Mouse (Mus musculus) olfactory bulb, adult 2 months (tissue): ENCODE results near the gene Ctdsp2. TPM values are rescaled to one million over a fixed set of nuclear protein-coding genes. Genes with fewer than 3 reads are reported as not detected.
A peak's percentile ranks its signal among the peaks of the same experiment; 100 is the strongest.

ENCODE experiments used
- H3K27ac ChIP-seq: fragments of 200-500 bp; 2 replicates; pipeline ENCODE4 v1.5.1; 2012; ENCODE audit warnings: low read depth, low read length; ENCODE audit not compliant: insufficient read depth
- H3K4me1 ChIP-seq: fragments of 200-500 bp; 2 replicates; pipeline ENCODE4 v1.6.1; 2012; ENCODE audit warnings: low read length; ENCODE audit not compliant: control insufficient read depth, insufficient read depth
- H3K4me3 ChIP-seq: fragments of 200-500 bp; 2 replicates; pipeline ENCODE4 v1.5.1; 2012; ENCODE audit warnings: mild to moderate bottlenecking, low read depth, low read length, moderate library complexity; ENCODE audit not compliant: insufficient read depth
- CTCF ChIP-seq: fragments of 200-500 bp; IDR thresholded peaks from 2 replicates; pipeline ENCODE4 v1.5.1; 2012; ENCODE audit warnings: low read depth, mild to moderate bottlenecking, low read length, moderate library complexity; ENCODE audit not compliant: insufficient read depth
- POLR2A ChIP-seq: fragments of 200-500 bp; IDR thresholded peaks from 2 replicates; pipeline ENCODE4 v1.6.1; 2012; ENCODE audit warnings: mild to moderate bottlenecking, low read depth, low read length, moderate library complexity; ENCODE audit not compliant: insufficient read depth
- WGBS: fragments of 180-500 bp; shearing (Covaris S2); methylation state at CpG from one replicate; pipeline ENCODE4 v1.1.7; 2018; 5-methylcytosine and 5-hydroxymethylcytosine counted together
- polyA plus RNA-seq: library from polyadenylated mRNA; stranded (reverse); fragments of >200 nt; gene quantifications from 2 replicates; pipeline ENCODE4 v1.2.4, GENCODE M21; 2012; ENCODE audit warnings: low replicate concordance; ENCODE audit not compliant: missing spikeins, insufficient read depth, insufficient read length

The Ctdsp2 gene
- polyA plus RNA-seq, 1 experiment: not detected

DNA sequence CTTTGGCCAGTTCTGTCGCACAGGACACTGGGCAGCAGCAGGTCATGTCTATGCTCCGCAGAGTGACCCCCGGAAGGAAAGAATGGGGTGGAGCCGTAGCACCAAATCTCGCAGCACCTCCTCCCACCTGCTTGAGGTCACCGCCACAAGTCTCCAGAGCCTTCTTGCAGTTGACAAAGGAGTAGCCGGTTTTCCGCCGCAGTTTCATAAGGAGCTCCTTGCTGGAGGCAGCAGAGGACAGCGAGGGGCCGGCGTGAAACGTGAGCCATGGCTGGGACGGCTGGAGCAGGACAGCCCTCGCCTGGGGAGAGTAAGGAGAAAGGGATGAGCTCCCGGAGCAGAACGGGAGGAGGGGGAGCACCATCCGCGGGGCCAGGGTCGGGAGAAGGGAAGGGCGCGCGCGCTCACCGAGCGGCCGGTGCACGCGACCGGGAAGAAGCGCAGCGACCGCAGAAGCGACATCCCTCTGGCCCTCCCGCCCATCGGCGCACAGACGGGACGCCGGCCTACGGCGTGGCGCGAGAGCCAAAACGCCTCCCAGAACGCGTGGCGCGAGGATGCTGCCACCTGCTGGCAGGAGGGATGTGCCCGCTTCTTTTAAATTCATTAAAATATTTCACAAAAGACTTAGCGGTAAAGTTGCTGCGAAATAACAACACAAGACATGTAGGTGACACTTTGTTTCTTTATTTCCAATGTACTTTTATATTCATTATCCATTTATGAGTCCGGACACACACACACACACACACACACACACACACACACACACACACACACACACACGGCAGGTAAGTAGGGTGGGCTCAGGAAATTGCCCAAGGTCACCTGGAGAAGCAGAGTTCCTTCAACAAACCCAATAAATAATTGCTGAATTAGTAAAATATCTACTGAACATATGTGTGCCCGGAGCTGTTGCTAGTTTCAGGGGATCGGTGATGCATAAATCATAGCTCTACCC is 52.1 kb downstream of the Ctdsp2 start, which contains the start of gene Tsfm:
Gene Tsfm (minus strand): TSS at position 505 of the 961 bp plus-strand sequence.
- WGBS: 5% methylated on average over 56 of the region's 56 CpGs
- Histone ChIP-seq H3K4me1 (peaks cover 2% of the 10 kb centered on the region; the same call in 1 of the 2 replicates), H3K4me3 (peak within 1 kb of the TSS; percentile 69), H3K27ac (no peak within 1 kb of the TSS)
- peak; percentile 53 for TF ChIP-seq POLR2A
- peak; percentile 95 for TF ChIP-seq CTCF

DNA sequence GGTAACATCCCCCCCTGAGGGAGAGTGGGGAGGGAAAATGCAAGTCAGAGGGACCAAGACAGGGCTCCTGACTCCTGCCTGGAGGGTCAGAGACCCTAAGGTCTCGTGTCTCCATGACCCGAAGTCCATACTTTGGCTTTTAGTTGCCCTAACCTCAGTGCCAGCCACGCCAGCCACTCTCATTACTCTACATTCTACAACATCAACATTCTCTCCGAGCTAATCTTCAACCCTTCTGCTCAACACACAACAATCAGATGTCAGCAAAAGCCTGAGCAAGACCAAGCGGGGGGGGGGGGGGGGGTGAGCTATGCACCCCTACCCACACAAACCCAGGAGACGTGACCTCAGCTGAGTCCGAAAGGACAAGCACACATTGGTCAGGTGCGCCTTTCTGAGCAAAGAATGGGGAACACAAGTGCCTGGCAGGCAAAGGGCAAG is 54.8 kb downstream of the Ctdsp2 start:
- TF ChIP-seq CTCF (no peak), POLR2A (no peak)
- H3K4me3 ChIP-seq: no peak overlapping the region

GRCm38 (mm10) chr10:127036273-127036672 is 57.8 kb downstream of the Ctdsp2 start:
- no peak for TF ChIP-seq POLR2A
- no peak for TF ChIP-seq CTCF
- Histone ChIP-seq H3K4me3 (no peak overlapping the region), H3K4me1 (no peaks in the 10 kb centered on the region), H3K27ac (no peak overlapping the region)
- WGBS: 79% methylated on average over 12 of the region's 12 CpGs

More for the DNA sequence above, 54.8 kb downstream of the Ctdsp2 start:
- peaks cover 2% of the 10 kb centered on the region; the same call in 1 of the 2 replicates for H3K4me1 ChIP-seq
- WGBS: 86% methylated on average over 7 of the region's 8 CpGs
- no peak overlapping the region for H3K27ac ChIP-seq

GRCm38 (mm10) chr10:127037641-127038040 is 59.1 kb downstream of the Ctdsp2 start:
- no peak overlapping the region for H3K4me3 ChIP-seq
- no peak for TF ChIP-seq CTCF
- TF ChIP-seq POLR2A: no peak
- 73% methylated on average over 12 of the region's 12 CpGs for WGBS
- no peak overlapping the region for H3K27ac ChIP-seq
- H3K4me1 ChIP-seq: no peaks in the 10 kb centered on the region

- peak overlapping the region; percentile 98 for H3K4me3 ChIP-seq
- WGBS: 2% methylated on average over 20 of the region's 20 CpGs
- TF ChIP-seq POLR2A: no peak
- TF ChIP-seq CTCF: 0 out of 2 replicates have a peak, but pooled peaks have one; percentile 21
- H3K27ac ChIP-seq: no peak overlapping the region
- no peaks in the 10 kb centered on the region for H3K4me1 ChIP-seq
Measured at GRCm38 (mm10) chr10:127040569-127041214, 62.2 kb downstream of the Ctdsp2 start.

- whole genome bisulfite sequencing: under 1% methylated on average over 28 of the region's 28 CpGs
- no peak for TF ChIP-seq CTCF
- TF ChIP-seq POLR2A: no peak
- peak within 1 kb of the TSS; percentile 98 for H3K4me3 ChIP-seq
- H3K27ac ChIP-seq: no peak within 1 kb of the TSS
- no peaks in the 10 kb centered on the region for H3K4me1 ChIP-seq
Measured at GRCm38 (mm10) chr10:127041274-127041766, 62.8 kb downstream of the Ctdsp2 start, which contains the start of the genes Mettl1 and Eef1akmt3. TSS of gene Mettl1 (plus strand) at chr10:127041414. TSS of gene Eef1akmt3 (minus strand) at chr10:127041513.

DNA sequence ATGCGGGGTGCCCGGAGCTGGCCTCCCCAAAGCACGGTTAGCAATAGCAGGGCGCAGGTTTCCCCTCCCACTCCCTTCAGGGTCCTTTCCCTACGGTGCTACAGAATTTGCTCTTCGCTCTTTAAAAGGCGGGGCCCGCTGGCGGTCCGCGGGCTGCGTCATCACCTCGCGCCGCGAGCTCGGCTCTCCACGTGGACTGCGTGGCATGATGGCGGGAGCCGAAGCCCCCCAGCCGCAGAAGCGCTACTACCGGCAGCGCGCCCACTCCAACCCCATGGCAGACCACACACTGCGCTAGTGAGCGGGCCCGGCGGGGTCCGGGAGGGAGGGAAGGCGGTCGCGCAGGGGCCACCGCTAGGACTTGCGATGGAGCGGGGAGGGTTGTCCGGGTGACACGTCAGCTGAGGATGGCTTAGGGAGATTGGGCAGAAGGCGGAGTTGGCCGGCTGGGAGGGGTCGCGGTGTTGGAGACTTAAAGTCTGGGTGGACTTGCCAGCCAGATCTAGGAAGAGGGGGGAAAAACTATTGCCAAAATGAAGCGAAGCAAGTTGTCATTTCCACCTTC is 63.3 kb downstream of the Ctdsp2 start:
- Histone ChIP-seq H3K4me1 (no peaks in the 10 kb centered on the region), H3K27ac (no peak overlapping the region), H3K4me3 (peak overlapping the region; percentile 98)
- WGBS: 1% methylated on average over 44 of the region's 44 CpGs
- TF ChIP-seq POLR2A (0 out of 2 replicates have a peak, but pooled peaks have one; percentile 33), CTCF (no peak)

- H3K4me3 ChIP-seq: peak overlapping the region; percentile 98; the same call in 1 of the 2 replicates
- no peak overlapping the region for H3K27ac ChIP-seq
- WGBS: 13% methylated on average over 5 of the region's 5 CpGs
- H3K4me1 ChIP-seq: no peaks in the 10 kb centered on the region
- no peak for TF ChIP-seq POLR2A
- no peak for TF ChIP-seq CTCF
Measured at GRCm38 (mm10) chr10:127042468-127043115, 64.1 kb downstream of the Ctdsp2 start.
